Mouse (Mus musculus) bone marrow macrophage, adult 2 months (primary cell): ENCODE data around the gene Rnf181.

Experiments
- CTCF ChIP-seq: IDR thresholded peaks from 2 replicates; pipeline ENCODE4 v1.5.1; 2012; ENCODE audit warnings: low read depth, mild to moderate bottlenecking, low read length, moderate library complexity
- POLR2A ChIP-seq: IDR thresholded peaks from 2 replicates; pipeline ENCODE4 v1.6.1; 2012; ENCODE audit warnings: mild to moderate bottlenecking, low read depth, low read length, borderline replicate concordance

- TF ChIP-seq CTCF, result no peak
- TF ChIP-seq POLR2A, result no peak
These were observed 3.3 kb upstream of the Rnf181 start for GRCm38 (mm10) chr6:72370091-72370490.
